Mouse (Mus musculus) midbrain, embryonic 13.5 days (tissue): ENCODE measurements around the gene Oip5. TPM values are rescaled to one million over a fixed set of nuclear protein-coding genes. Genes with fewer than 3 reads are reported as not detected.
"Not testable (repeated sequence)": the region's sequence is repeated elsewhere in the genome, so short reads cannot be mapped to it uniquely, and the experiment has no call there.

ENCODE experiments used
- ATAC-seq: fragments of 200-750 bp; cut with Nextera tagmentation; 2 replicates; pipeline ENCODE4 v1.8.0; 2017; ENCODE audit warnings: mild to moderate bottlenecking, moderate TSS enrichment, moderate library complexity
- H3K27ac ChIP-seq: fragments of 300-500 bp; sonication (generic); 2 replicates; pipeline ENCODE4 v1.5.1; 2015; ENCODE audit warnings: inconsistent platforms, mild to moderate bottlenecking, moderate library complexity
- H3K27me3 ChIP-seq: fragments of 300-500 bp; sonication (generic); 2 replicates; pipeline ENCODE4 v1.6.1; 2015; ENCODE audit warnings: mild to moderate bottlenecking, inconsistent platforms
- H3K36me3 ChIP-seq: fragments of 300-500 bp; sonication (generic); 2 replicates; pipeline ENCODE4 v1.6.1; 2015; ENCODE audit warnings: mild to moderate bottlenecking, inconsistent platforms
- H3K4me1 ChIP-seq: fragments of 300-500 bp; sonication (generic); replicated peaks from 2 replicates; pipeline ENCODE4 v1.6.1; 2015; ENCODE audit warnings: inconsistent platforms
- H3K4me2 ChIP-seq: fragments of 300-500 bp; sonication (generic); replicated peaks from 2 replicates; pipeline ENCODE4 v1.6.1; 2015; ENCODE audit warnings: moderate library complexity, mild to moderate bottlenecking, inconsistent platforms
- H3K4me3 ChIP-seq: fragments of 300-500 bp; sonication (generic); replicated peaks from 2 replicates; pipeline ENCODE4 v1.5.1; 2015; ENCODE audit warnings: mild to moderate bottlenecking, inconsistent platforms
- H3K9ac ChIP-seq: fragments of 300-500 bp; sonication (generic); replicated peaks from 2 replicates; pipeline ENCODE4 v1.6.1; 2015; ENCODE audit warnings: mild to moderate bottlenecking, inconsistent platforms
- H3K9me3 ChIP-seq: fragments of 300-500 bp; sonication (generic); 2 replicates; pipeline ENCODE4 v1.6.1; 2016; ENCODE audit warnings: mild to moderate bottlenecking, inconsistent platforms
- WGBS: fragments of 180-500 bp; shearing (Covaris S2); methylation state at CpG from one replicate; pipeline ENCODE4 v1.1.7; 2015; 5-methylcytosine and 5-hydroxymethylcytosine counted together
- polyA plus RNA-seq: library from polyadenylated mRNA; unstranded; fragments of >200 nt; fragmentation: Nextera tagmentation; extraction: Ambion mirVana; gene quantifications from 2 replicates; pipeline ENCODE4 v1.2.1, GENCODE M21; 2015

Oip5 gene
- polyA plus RNA-seq = 12.6 and 13.5 TPM in 2 replicates

- ATAC-seq = peak; percentile 100
- Histone ChIP-seq H3K27ac (0 out of 2 replicates have a peak within 1 kb of the TSS, but pooled peaks have one; percentile 9), H3K4me1 (peaks cover 38% of the 10 kb centered on the region), H3K36me3 (no peaks in the 10 kb centered on the region), H3K9ac (peak within 1 kb of the TSS; percentile 66), H3K9me3 (no peaks in the 10 kb centered on the region), H3K27me3 (no peaks in the 10 kb centered on the region), H3K4me2 (peak within 1 kb of the TSS; percentile 97), H3K4me3 (peak within 1 kb of the TSS; percentile 73)
- WGBS = under 1% methylated on average over 55 of the region's 55 CpGs
Observed at GRCm38 (mm10) chr2:119618199-119618982, at the start of gene Oip5, which contains the start of gene Nusap1. Gene Oip5 (minus strand): TSS chr2:119618469. Gene Nusap1 (plus strand): TSS chr2:119618298.

GRCm38 (mm10) chr2:119665744-119666143 lies 47.5 kb upstream of the Oip5 start:
- not testable (repeated sequence) for H3K27ac ChIP-seq, H3K27me3 ChIP-seq, ATAC-seq, H3K4me2 ChIP-seq, H3K36me3 ChIP-seq, H3K9me3 ChIP-seq, H3K4me3 ChIP-seq, H3K9ac ChIP-seq
- 70% methylated on average over 22 of the region's 23 CpGs for WGBS
- peaks cover 11% of the 10 kb centered on the region for H3K4me1 ChIP-seq

- H3K4me3 ChIP-seq = peak within 1 kb of the TSS; percentile 84
- peak within 1 kb of the TSS; percentile 89 for H3K9ac ChIP-seq
- H3K9me3 ChIP-seq = no peaks in the 10 kb centered on the region
- WGBS = 1% methylated on average over 44 of the region's 44 CpGs
- ATAC-seq = peak; percentile 87
- peaks cover 11% of the 10 kb centered on the region for H3K4me1 ChIP-seq
- H3K36me3 ChIP-seq = peaks cover 25% of the 10 kb centered on the region
- peak within 1 kb of the TSS; percentile 68 for H3K4me2 ChIP-seq
- peaks cover 4% of the 10 kb centered on the region; the same call in 1 of the 2 replicates for H3K27me3 ChIP-seq
- no peak within 1 kb of the TSS for H3K27ac ChIP-seq
Observed at GRCm38 (mm10) chr2:119662220-119663182, 44.2 kb upstream of the Oip5 start, which contains the start of gene Ndufaf1. Gene Ndufaf1 (minus strand): TSS chr2:119662827.

- Histone ChIP-seq H3K9me3 (no peaks in the 10 kb centered on the region), H3K4me1 (no peaks in the 10 kb centered on the region), H3K4me2 (no peak overlapping the region), H3K27me3 (no peaks in the 10 kb centered on the region), H3K27ac (no peak overlapping the region), H3K9ac (no peak overlapping the region), H3K36me3 (peaks cover 69% of the 10 kb centered on the region), H3K4me3 (no peak overlapping the region)
- WGBS = 95% methylated on average over 5 of the region's 5 CpGs
- no peak for ATAC-seq
Observed at GRCm38 (mm10) chr2:119644254-119644653, 26.0 kb upstream of the Oip5 start.

GRCm38 (mm10) chr2:119641214-119641912 lies 23.1 kb upstream of the Oip5 start:
- H3K36me3 ChIP-seq = peaks cover 68% of the 10 kb centered on the region
- WGBS = 97% methylated on average over 5 of the region's 5 CpGs
- no peaks in the 10 kb centered on the region for H3K9me3 ChIP-seq

GRCm38 (mm10) chr2:119636781-119637180 lies 18.5 kb upstream of the Oip5 start:
- Histone ChIP-seq H3K4me2 (no peak overlapping the region), H3K27ac (no peak overlapping the region), H3K9me3 (no peaks in the 10 kb centered on the region), H3K9ac (no peak overlapping the region), H3K4me1 (no peaks in the 10 kb centered on the region), H3K4me3 (no peak overlapping the region), H3K36me3 (peaks cover 50% of the 10 kb centered on the region), H3K27me3 (no peaks in the 10 kb centered on the region)
- no peak for ATAC-seq
- WGBS = 88% methylated on average over 1 of the region's 1 CpGs

More at GRCm38 (mm10) chr2:119641214-119641912, 23.1 kb upstream of the Oip5 start:
- Histone ChIP-seq H3K4me3 (no peak overlapping the region), H3K9ac (no peak overlapping the region), H3K27me3 (no peaks in the 10 kb centered on the region), H3K4me2 (no peak overlapping the region), H3K4me1 (no peaks in the 10 kb centered on the region), H3K27ac (no peak overlapping the region)
- ATAC-seq = no peak

GRCm38 (mm10) chr2:119621302-119621701 lies 3.0 kb upstream of the Oip5 start:
- H3K27me3 ChIP-seq = no peaks in the 10 kb centered on the region
- peak overlapping the region; percentile 15; the same call in 1 of the 2 replicates for H3K4me2 ChIP-seq
- no peaks in the 10 kb centered on the region for H3K9me3 ChIP-seq
- peaks cover 38% of the 10 kb centered on the region for H3K4me1 ChIP-seq
- ATAC-seq = no peak
- no peak overlapping the region for H3K4me3 ChIP-seq
- peaks cover 7% of the 10 kb centered on the region; the same call in 1 of the 2 replicates for H3K36me3 ChIP-seq
- 98% methylated on average over 2 of the region's 2 CpGs for WGBS
- no peak overlapping the region for H3K9ac ChIP-seq
- H3K27ac ChIP-seq = no peak overlapping the region

GRCm38 (mm10) chr2:119619002-119619401 lies 733 bp upstream of the Oip5 start:
- peaks cover 38% of the 10 kb centered on the region for H3K4me1 ChIP-seq
- not testable (repeated sequence) for H3K36me3 ChIP-seq, H3K9me3 ChIP-seq, H3K27me3 ChIP-seq, H3K27ac ChIP-seq, ATAC-seq
- H3K4me3 ChIP-seq = peak overlapping the region; percentile 73
- WGBS = 13% methylated on average over 6 of the region's 6 CpGs
- H3K4me2 ChIP-seq = peak overlapping the region; percentile 80
- H3K9ac ChIP-seq = peak overlapping the region; percentile 40

GRCm38 (mm10) chr2:119617841-119618198 lies 449 bp downstream of the Oip5 start:
- Histone ChIP-seq H3K9me3 (no peaks in the 10 kb centered on the region), H3K4me2 (peak overlapping the region; percentile 97), H3K4me1 (peaks cover 38% of the 10 kb centered on the region), H3K4me3 (peak overlapping the region; percentile 73), H3K27me3 (no peaks in the 10 kb centered on the region), H3K27ac (no peak overlapping the region), H3K9ac (peak overlapping the region; percentile 66), H3K36me3 (no peaks in the 10 kb centered on the region)
- no peak for ATAC-seq
- WGBS = 0% methylated on average over 13 of the region's 13 CpGs

- no peak overlapping the region for H3K4me2 ChIP-seq
- no peaks in the 10 kb centered on the region for H3K27me3 ChIP-seq
- H3K27ac ChIP-seq = no peak overlapping the region
- H3K4me3 ChIP-seq = no peak overlapping the region
- peaks cover 51% of the 10 kb centered on the region for H3K36me3 ChIP-seq
- ATAC-seq = no peak
- H3K9me3 ChIP-seq = no peaks in the 10 kb centered on the region
- 98% methylated on average over 4 of the region's 4 CpGs for WGBS
- H3K4me1 ChIP-seq = peaks cover 8% of the 10 kb centered on the region; the same call in 1 of the 2 replicates
- H3K9ac ChIP-seq = no peak overlapping the region
Observed at GRCm38 (mm10) chr2:119607023-119607422, 11.2 kb downstream of the Oip5 start.

- Histone ChIP-seq H3K27me3 (no peaks in the 10 kb centered on the region), H3K27ac (no peak overlapping the region), H3K4me1 (peaks cover 16% of the 10 kb centered on the region), H3K36me3 (peaks cover 51% of the 10 kb centered on the region), H3K4me2 (no peak overlapping the region), H3K9me3 (no peaks in the 10 kb centered on the region), H3K9ac (no peak overlapping the region), H3K4me3 (no peak overlapping the region)
- WGBS = 93% methylated on average over 6 of the region's 6 CpGs
- ATAC-seq = no peak
Observed at GRCm38 (mm10) chr2:119605361-119605973, 12.8 kb downstream of the Oip5 start.
